Mouse (Mus musculus) erythroblast, embryonic 14.5 days (primary cell): ENCODE results near the gene Git2.

Experiments
- GATA1 ChIP-seq: IDR thresholded peaks from 2 replicates; pipeline ENCODE4 v1.6.1; 2012; ENCODE audit warnings: low read length, inconsistent platforms, mixed read lengths
- TAL1 ChIP-seq: IDR thresholded peaks from 3 replicates; pipeline ENCODE4 v1.6.1; 2012; ENCODE audit warnings: low read length, inconsistent platforms, mixed read lengths

- no peak for TF ChIP-seq GATA1
- no peak for TF ChIP-seq TAL1
These were observed 20.3 kb upstream of the Git2 start for GRCm38 (mm10) chr5:114795653-114796052.
